In genomic region chr5:35033068-35033467, GRCm38 (mm10) we compare ENCODE assay signal across 8 mouse cellular contexts. TPM values are rescaled to one million over a fixed set of nuclear protein-coding genes. Genes with fewer than 3 reads are reported as not detected.
DNase-seq lines count a peak whose midpoint lies in the region; ATAC-seq and TF ChIP-seq lines count a peak whose summit lies in the region.

No protein-coding gene starts in this region.

- H3K9me3 ChIP-seq in limb, embryonic 10.5 days (replicated peaks), result no peaks in the 10 kb centered on the region

- H3K4me3 ChIP-seq in left cerebral cortex, adult 2 months, result no peak overlapping the region
- H3K4me3 ChIP-seq in cortical plate, adult 2 months (ENCODE audit: insufficient read depth, low read length), result no peak overlapping the region
- no peak overlapping the region for H3K4me3 ChIP-seq in limb, embryonic 10.5 days

- no peak overlapping the region for H3K27ac ChIP-seq in left cerebral cortex, adult 2 months
- H3K27ac ChIP-seq in cortical plate, adult 2 months (ENCODE audit: insufficient read depth, low read length), result no peak overlapping the region
- no peak overlapping the region for H3K27ac ChIP-seq in limb, embryonic 10.5 days

- DNase-seq in left cerebral cortex, adult 2 months (ENCODE audit: extremely low spot score in 1 of 2, low spot score in 2 of 2), result no peak
- no peak for DNase-seq in left cerebral cortex, postnatal 25 days (ENCODE audit: low spot score in 2 of 2)
- peak; percentile 43 for DNase-seq in kidney, postnatal 14 days
- DNase-seq in splenic B cell, adult 2 months (ENCODE audit: low read depth, low spot score), result peak; percentile 60
- DNase-seq in limb, embryonic 10.5 days (ENCODE audit: low spot score), result no peak
- DNase-seq in heart, postnatal 25 days (ENCODE audit: low spot score), result no peak

- H3K4me1 ChIP-seq in cortical plate, adult 2 months (ENCODE audit: control insufficient read depth, insufficient read depth, low read length), result no peaks in the 10 kb centered on the region
- H3K4me1 ChIP-seq in limb, embryonic 10.5 days, result no peaks in the 10 kb centered on the region

- no peak for TF ChIP-seq POLR2A in cortical plate, adult 2 months (IDR thresholded peaks at IDR 0.05; ENCODE audit: extremely low read depth, insufficient read depth, low read length)

- no peaks in the 10 kb centered on the region for H3K36me3 ChIP-seq in splenic B cell, adult 2 months (ENCODE audit: control insufficient read depth, insufficient read depth, low read length, poor library complexity, severe bottlenecking)
- peaks cover 77% of the 10 kb centered on the region for H3K36me3 ChIP-seq in limb, embryonic 10.5 days

- intact Hi-C loops in left cerebral cortex, adult 2 months (cut with DNase I), result no loop called here
- intact Hi-C loops in left cerebral cortex, postnatal 25 days (cut with DNase I), result no loop called here
- intact Hi-C loops in heart, postnatal 25 days (cut with DNase I), result no loop called here

- 82% methylated on average over 5 of the region's 5 CpGs for WGBS in limb, embryonic 10.5 days

- no peaks in the 10 kb centered on the region for H3K27me3 ChIP-seq in splenic B cell, adult 2 months (ENCODE audit: control insufficient read depth, insufficient read depth, low read length, poor library complexity, severe bottlenecking)
- no peaks in the 10 kb centered on the region for H3K27me3 ChIP-seq in limb, embryonic 10.5 days (ENCODE audit: low read depth, poor library complexity, severe bottlenecking)

- peak; percentile 38 for TF ChIP-seq CTCF in left cerebral cortex, adult 2 months (IDR thresholded peaks at IDR 0.05)
- peak; percentile 14; the same call in 1 of the 2 replicates for TF ChIP-seq CTCF in cortical plate, adult 2 months (IDR thresholded peaks at IDR 0.05; ENCODE audit: extremely low read depth, insufficient read depth, low read length)

- no peak for ATAC-seq in erythroid progenitor cell, adult 5-6 weeks (replicated peaks; ENCODE audit: low FRiP score, poor library complexity, severe bottlenecking)

RNA-seq across cellular contexts. Expression of gene Hgfac, which starts 8.2 kb away (rescaled TPM):
- total RNA-seq in left cerebral cortex, adult 2 months (2021), result 1 to 10 TPM in 1 of 2 experiments, under 1 TPM in 1; 0.87 to 1.7 TPM
- 1 to 10 TPM; 1.1 TPM for total RNA-seq in left cerebral cortex, postnatal 25 days (2021)
- 0.44 and 0.45 TPM in 2 replicates for polyA plus RNA-seq in cortical plate, adult 2 months (2012; rRNA removed)
- polyA plus RNA-seq in limb, embryonic 10.5 days (2016; fragmentation: Nextera tagmentation; extraction: Ambion mirVana), result 0.15 TPM in 1 of 2 replicates, not detected in the other
- total RNA-seq in erythroid progenitor cell, adult 5-6 weeks (2015; ENCODE audit: low replicate concordance), result not detected in 2 replicates
- not detected in 2 replicates for total RNA-seq in erythroid progenitor cell, adult 5-6 weeks (2017; ENCODE audit: low replicate concordance)
- under 1 TPM; 0.34 TPM for total RNA-seq in heart, postnatal 25 days (2021)

RNA-seq across cellular contexts. Expression of gene Dok7, which starts 23.5 kb away (rescaled TPM):
- 10 to 100 TPM; 22.3 to 26.0 TPM for total RNA-seq in left cerebral cortex, adult 2 months (2021)
- total RNA-seq in left cerebral cortex, postnatal 25 days (2021), result 10 to 100 TPM; 19.6 to 20.0 TPM
- polyA plus RNA-seq in cortical plate, adult 2 months (2012; rRNA removed), result 17.1 and 17.7 TPM in 2 replicates
- polyA plus RNA-seq in limb, embryonic 10.5 days (2016; fragmentation: Nextera tagmentation; extraction: Ambion mirVana), result 0.26 and 0.31 TPM in 2 replicates
- not detected in 2 replicates for total RNA-seq in erythroid progenitor cell, adult 5-6 weeks (2015; ENCODE audit: low replicate concordance)
- not detected in 2 replicates for total RNA-seq in erythroid progenitor cell, adult 5-6 weeks (2017; ENCODE audit: low replicate concordance)
- total RNA-seq in heart, postnatal 25 days (2021), result 10 to 100 TPM; 34.5 to 43.8 TPM

Comparison
In these comparisons a context has a peak if more than half of its experiments do, and no peak if none do; other contexts are left out.
1. DNase-seq: peak in kidney, postnatal 14 days (single experiment) and splenic B cell, adult 2 months (single experiment); none in left cerebral cortex, adult 2 months (0 of 2), left cerebral cortex, postnatal 25 days (0 of 2), limb, embryonic 10.5 days (single experiment) and heart, postnatal 25 days (single experiment).
2. RNA of gene Dok7, which starts 23.5 kb away (total RNA-seq): 34.5 to 43.8 TPM in heart, postnatal 25 days, 22.3 to 26.0 TPM in left cerebral cortex, adult 2 months and 19.6 to 20.0 TPM in left cerebral cortex, postnatal 25 days; not detected in erythroid progenitor cell, adult 5-6 weeks; every median in the first group is over 10 times any median in the second.